Mouse (Mus musculus): ENCODE results near the gene Fgr. TPM values are rescaled to one million over a fixed set of nuclear protein-coding genes. Genes with fewer than 3 reads are reported as not detected.

Gene Fgr
- polyA plus RNA-seq, 1 experiment from 2014 or later: 0.15 TPM

- Histone ChIP-seq H3K36me3 (ENCODE audit: control insufficient read depth, insufficient read depth, low read length) (no peaks in the 10 kb centered on the region), H3K27me3 (ENCODE audit: control insufficient read depth, insufficient read depth, low read length) (no peaks in the 10 kb centered on the region), H3K4me3 (ENCODE audit: low read depth, low read length) (no peak overlapping the region), H3K9ac (ENCODE audit: low read length) (no peak overlapping the region), H3K4me1 (replicated peaks; ENCODE audit: control insufficient read depth, insufficient read depth) (peaks cover 31% of the 10 kb centered on the region), H3K27ac (replicated peaks) (peak overlapping the region; percentile 30; the same call in 1 of the 2 replicates), H3K9me3 (ENCODE audit: control insufficient read depth, low read length) (no peaks in the 10 kb centered on the region), H3K4me2 (replicated peaks; ENCODE audit: low read depth) (no peak overlapping the region)
- ATAC-seq (ENCODE audit: low FRiP score, low TSS enrichment): no peak
- no peak for DNase-seq (ENCODE audit: low spot score)
- WGBS: 81% methylated on average over 14 of the region's 14 CpGs
- TF ChIP-seq CTCF (IDR thresholded peaks at IDR 0.05; ENCODE audit: low read depth): no peak
- TF ChIP-seq EP300 (optimal IDR thresholded peaks at IDR 0.05): no peak
Observed at GRCm38 (mm10) chr4:133022954-133023635, 49.2 kb downstream of the Fgr start.

DNA sequence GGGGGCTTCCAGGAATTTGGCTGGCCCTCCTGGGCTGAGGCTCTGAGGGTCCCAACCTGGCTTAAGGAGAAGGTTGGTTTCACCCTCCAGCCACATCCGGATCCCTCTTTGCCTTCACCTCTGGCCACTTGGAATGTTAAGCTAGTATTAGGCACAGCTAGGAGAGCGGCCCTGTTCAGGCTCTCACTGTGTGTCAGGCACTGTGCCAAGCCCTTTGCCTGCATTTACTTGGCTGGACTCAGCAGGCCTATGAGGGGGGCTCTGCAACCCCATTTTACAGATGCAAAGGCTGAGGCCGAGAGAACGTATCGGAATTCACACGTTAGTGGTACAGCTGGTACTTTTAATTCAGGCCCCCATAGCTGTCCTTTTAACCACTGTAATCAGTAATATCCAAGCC, 49.7 kb downstream of the Fgr start:
- Histone ChIP-seq H3K27ac (replicated peaks) (peak overlapping the region; percentile 30; the same call in 1 of the 2 replicates), H3K27me3 (ENCODE audit: control insufficient read depth, insufficient read depth, low read length) (no peaks in the 10 kb centered on the region), H3K9me3 (ENCODE audit: control insufficient read depth, low read length) (no peaks in the 10 kb centered on the region), H3K4me2 (replicated peaks; ENCODE audit: low read depth) (no peak overlapping the region), H3K36me3 (ENCODE audit: control insufficient read depth, insufficient read depth, low read length) (no peaks in the 10 kb centered on the region), H3K4me1 (replicated peaks; ENCODE audit: control insufficient read depth, insufficient read depth) (peaks cover 31% of the 10 kb centered on the region), H3K4me3 (ENCODE audit: low read depth, low read length) (no peak overlapping the region), H3K9ac (ENCODE audit: low read length) (no peak overlapping the region)
- ATAC-seq (ENCODE audit: low FRiP score, low TSS enrichment): no peak
- WGBS: 67% methylated on average over 6 of the region's 6 CpGs
- TF ChIP-seq EP300 (optimal IDR thresholded peaks at IDR 0.05): no peak
- no peak for TF ChIP-seq CTCF (IDR thresholded peaks at IDR 0.05; ENCODE audit: low read depth)
- no peak for DNase-seq (ENCODE audit: low spot score)

GRCm38 (mm10) chr4:133024404-133024803, 50.5 kb downstream of the Fgr start:
- ATAC-seq (ENCODE audit: low FRiP score, low TSS enrichment) (no peak), DNase-seq (ENCODE audit: low spot score) (no peak)
- H3K27me3 ChIP-seq (ENCODE audit: control insufficient read depth, insufficient read depth, low read length): no peaks in the 10 kb centered on the region
- TF ChIP-seq EP300 (optimal IDR thresholded peaks at IDR 0.05): no peak
- no peak for TF ChIP-seq CTCF (IDR thresholded peaks at IDR 0.05; ENCODE audit: low read depth)
- no peak overlapping the region for H3K4me3 ChIP-seq (ENCODE audit: low read depth, low read length)
- 25% methylated on average over 3 of the region's 4 CpGs for WGBS
- H3K9me3 ChIP-seq (ENCODE audit: control insufficient read depth, low read length): no peaks in the 10 kb centered on the region
- no peak overlapping the region for H3K4me2 ChIP-seq (replicated peaks; ENCODE audit: low read depth)
- H3K27ac ChIP-seq (replicated peaks): peak overlapping the region; percentile 77
- H3K4me1 ChIP-seq (replicated peaks; ENCODE audit: control insufficient read depth, insufficient read depth): peaks cover 31% of the 10 kb centered on the region
- H3K36me3 ChIP-seq (ENCODE audit: control insufficient read depth, insufficient read depth, low read length): no peaks in the 10 kb centered on the region
- no peak overlapping the region for H3K9ac ChIP-seq (ENCODE audit: low read length)

DNA sequence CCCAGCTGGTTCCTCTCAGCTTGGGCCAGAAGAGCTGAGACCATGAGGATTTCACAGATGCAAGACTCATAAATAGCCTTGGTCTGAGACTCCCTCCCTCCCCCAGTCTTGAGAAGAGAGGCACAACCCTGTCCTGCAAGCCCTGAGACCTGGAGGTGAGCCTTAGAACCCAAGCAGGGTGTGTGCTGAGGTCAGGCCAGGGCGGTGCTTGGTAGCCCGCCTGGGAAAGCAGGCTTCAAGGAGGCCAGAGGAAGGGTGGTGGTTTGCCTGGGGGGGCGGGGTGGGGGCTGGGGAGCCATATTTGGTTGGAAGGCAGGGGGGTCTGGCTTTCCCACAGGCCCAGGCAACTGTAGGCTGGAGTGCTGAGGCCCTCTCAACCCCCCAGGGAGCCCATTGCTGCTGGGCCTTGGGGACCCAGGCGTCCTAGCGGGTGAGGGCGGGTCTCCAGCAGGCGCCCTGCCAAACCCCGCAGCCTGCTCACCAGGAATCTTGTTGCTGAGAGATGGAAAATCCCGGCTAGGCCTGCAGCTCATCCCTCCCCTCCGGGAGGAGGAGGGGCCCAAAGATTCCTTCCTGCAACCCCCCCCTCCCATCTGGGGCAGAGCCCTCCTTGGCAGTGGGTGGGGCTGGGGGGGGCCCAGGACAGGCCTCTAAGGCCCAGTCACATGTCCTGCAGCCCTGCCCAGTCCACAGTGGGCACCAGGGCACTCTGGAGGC, 51.2 kb downstream of the Fgr start:
- ATAC-seq (ENCODE audit: low FRiP score, low TSS enrichment) (peak; percentile 7; the same call in 1 of the 2 replicates), DNase-seq (ENCODE audit: low spot score) (peak; percentile 47)
- Histone ChIP-seq H3K27me3 (ENCODE audit: control insufficient read depth, insufficient read depth, low read length) (no peaks in the 10 kb centered on the region), H3K4me2 (replicated peaks; ENCODE audit: low read depth) (peak overlapping the region; percentile 11; the same call in 1 of the 2 replicates), H3K27ac (replicated peaks) (peak overlapping the region; percentile 77), H3K9me3 (ENCODE audit: control insufficient read depth, low read length) (no peaks in the 10 kb centered on the region), H3K4me3 (ENCODE audit: low read depth, low read length) (no peak overlapping the region; the same call in 1 of the 2 replicates), H3K4me1 (replicated peaks; ENCODE audit: control insufficient read depth, insufficient read depth) (peaks cover 30% of the 10 kb centered on the region), H3K9ac (ENCODE audit: low read length) (peak overlapping the region; percentile 23; the same call in 1 of the 2 replicates), H3K36me3 (ENCODE audit: control insufficient read depth, insufficient read depth, low read length) (no peaks in the 10 kb centered on the region)
- TF ChIP-seq CTCF (IDR thresholded peaks at IDR 0.05; ENCODE audit: low read depth): no peak
- TF ChIP-seq EP300 (optimal IDR thresholded peaks at IDR 0.05): no peak
- WGBS: 11% methylated on average over 9 of the region's 10 CpGs

DNA sequence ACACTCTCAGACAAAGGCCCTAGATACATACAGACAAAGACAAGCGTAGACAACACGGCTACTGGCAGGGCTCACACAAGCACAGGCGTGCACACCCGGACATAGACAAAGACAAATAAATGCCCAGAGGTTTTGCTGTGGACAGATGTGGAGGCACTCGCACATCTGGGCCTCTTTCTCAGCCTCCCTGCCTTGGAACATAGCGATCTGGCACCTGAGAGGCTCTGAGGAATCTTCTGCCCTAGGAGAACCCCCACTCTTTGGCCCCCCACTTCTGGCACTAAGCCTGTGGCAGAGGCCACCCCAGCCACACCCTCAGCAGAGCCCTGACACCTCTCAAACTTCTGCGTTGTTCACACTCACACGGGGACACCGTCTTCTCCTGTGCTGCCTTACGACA, 52.4 kb downstream of the Fgr start:
- no peak overlapping the region for H3K4me2 ChIP-seq (replicated peaks; ENCODE audit: low read depth)
- no peak for ATAC-seq (ENCODE audit: low FRiP score, low TSS enrichment)
- 41% methylated on average over 10 of the region's 10 CpGs for WGBS
- peaks cover 23% of the 10 kb centered on the region for H3K4me1 ChIP-seq (replicated peaks; ENCODE audit: control insufficient read depth, insufficient read depth)
- no peaks in the 10 kb centered on the region for H3K36me3 ChIP-seq (ENCODE audit: control insufficient read depth, insufficient read depth, low read length)
- no peak for TF ChIP-seq CTCF (IDR thresholded peaks at IDR 0.05; ENCODE audit: low read depth)
- no peak overlapping the region for H3K4me3 ChIP-seq (ENCODE audit: low read depth, low read length)
- DNase-seq (ENCODE audit: low spot score): no peak
- no peaks in the 10 kb centered on the region for H3K27me3 ChIP-seq (ENCODE audit: control insufficient read depth, insufficient read depth, low read length)
- H3K9me3 ChIP-seq (ENCODE audit: control insufficient read depth, low read length): no peaks in the 10 kb centered on the region
- no peak overlapping the region for H3K9ac ChIP-seq (ENCODE audit: low read length)
- H3K27ac ChIP-seq (replicated peaks): peak overlapping the region; percentile 77
